Mouse (Mus musculus) kidney, embryonic 15.5 days (tissue): ENCODE results near the gene Lmbrd2. TPM values are rescaled to one million over a fixed set of nuclear protein-coding genes. Genes with fewer than 3 reads are reported as not detected.

Experiments
- ATAC-seq: fragments of 200-750 bp; cut with Nextera tagmentation; replicated peaks from 2 replicates; pipeline ENCODE4 v1.8.0; 2017; ENCODE audit warnings: moderate TSS enrichment; ENCODE audit not compliant: low FRiP score
- H3K27ac ChIP-seq: fragments of 300-500 bp; sonication (generic); 2 replicates; pipeline ENCODE4 v1.5.1; 2015; ENCODE audit warnings: mild to moderate bottlenecking, inconsistent platforms
- H3K27me3 ChIP-seq: fragments of 300-500 bp; sonication (generic); 2 replicates; pipeline ENCODE4 v1.6.1; 2015; ENCODE audit warnings: inconsistent platforms
- H3K36me3 ChIP-seq: fragments of 300-500 bp; sonication (generic); 2 replicates; pipeline ENCODE4 v1.6.1; 2015; ENCODE audit warnings: inconsistent platforms
- H3K4me1 ChIP-seq: fragments of 300-500 bp; sonication (generic); 2 replicates; pipeline ENCODE4 v1.6.1; 2015; ENCODE audit warnings: inconsistent platforms
- H3K4me2 ChIP-seq: fragments of 300-500 bp; sonication (generic); 2 replicates; pipeline ENCODE4 v1.6.1; 2015; ENCODE audit warnings: moderate library complexity, mild to moderate bottlenecking, inconsistent platforms
- H3K4me3 ChIP-seq: fragments of 300-500 bp; sonication (generic); replicated peaks from 2 replicates; pipeline ENCODE4 v1.5.1; 2015; ENCODE audit warnings: mild to moderate bottlenecking, inconsistent platforms
- H3K9ac ChIP-seq: fragments of 300-500 bp; sonication (generic); 2 replicates; pipeline ENCODE4 v1.6.1; 2015; ENCODE audit warnings: mild to moderate bottlenecking, inconsistent platforms
- H3K9me3 ChIP-seq: fragments of 300-500 bp; sonication (generic); replicated peaks from 2 replicates; pipeline ENCODE4 v1.6.1; 2016; ENCODE audit warnings: inconsistent platforms
- WGBS: fragments of 180-500 bp; shearing (Covaris S2); methylation state at CpG from one replicate; pipeline ENCODE4 v1.1.7; 2015; ENCODE audit warnings: mixed read lengths; 5-methylcytosine and 5-hydroxymethylcytosine counted together
- polyA plus RNA-seq: library from polyadenylated mRNA; unstranded; fragments of >200 nt; fragmentation: Nextera tagmentation; extraction: Ambion mirVana; gene quantifications from 2 replicates; pipeline ENCODE4 v1.2.1, GENCODE M21; 2015

Lmbrd2 gene
- polyA plus RNA-seq: 3.6 and 3.7 TPM in 2 replicates

DNA sequence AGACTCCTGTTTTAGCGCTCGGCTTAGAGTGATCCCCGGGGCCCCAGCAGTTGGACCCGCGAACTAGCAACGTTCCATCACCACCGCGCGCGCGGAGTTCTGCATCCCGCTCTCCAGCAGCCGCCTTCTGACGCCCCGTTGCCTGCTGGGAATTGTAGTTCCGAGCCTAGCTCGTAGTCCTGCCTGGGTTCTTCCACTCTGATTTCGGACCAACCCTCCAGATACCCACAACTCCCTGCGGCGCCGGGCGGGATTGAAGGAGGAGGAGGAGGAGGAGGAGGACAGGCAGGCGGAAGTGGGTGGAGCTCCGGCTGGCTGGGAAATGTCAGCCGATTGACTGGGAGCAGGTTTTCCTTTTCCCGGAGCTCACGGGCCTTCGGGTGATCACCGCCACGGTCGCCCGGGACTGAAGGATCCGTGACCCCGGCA is at the start of gene Lmbrd2:
Gene Lmbrd2, plus strand, starts transcription at position 299 of the 429 bp plus-strand sequence.
- H3K9me3 ChIP-seq: no peaks in the 10 kb centered on the region
- H3K4me3 ChIP-seq: peak within 1 kb of the TSS; percentile 94
- peak within 1 kb of the TSS; percentile 92 for H3K27ac ChIP-seq
- H3K9ac ChIP-seq: peak within 1 kb of the TSS; percentile 79
- peaks cover 13% of the 10 kb centered on the region for H3K4me1 ChIP-seq
- WGBS: under 1% methylated on average over 34 of the region's 34 CpGs
- peak; percentile 98 for ATAC-seq
- peaks cover 32% of the 10 kb centered on the region for H3K36me3 ChIP-seq
- H3K27me3 ChIP-seq: no peaks in the 10 kb centered on the region
- peak within 1 kb of the TSS; percentile 60 for H3K4me2 ChIP-seq

GRCm38 (mm10) chr15:9090662-9091061 is 49.7 kb upstream of the Lmbrd2 start:
- Histone ChIP-seq H3K4me1 (peaks cover 24% of the 10 kb centered on the region), H3K9ac (no peak overlapping the region), H3K27me3 (no peaks in the 10 kb centered on the region), H3K9me3 (no peaks in the 10 kb centered on the region), H3K27ac (no peak overlapping the region), H3K4me3 (no peak overlapping the region), H3K36me3 (peaks cover 42% of the 10 kb centered on the region), H3K4me2 (no peak overlapping the region)
- ATAC-seq: no peak
- WGBS: 91% methylated on average over 5 of the region's 5 CpGs

- peak; percentile 47 for ATAC-seq
- Histone ChIP-seq H3K4me2 (peak overlapping the region; percentile 41), H3K36me3 (peaks cover 43% of the 10 kb centered on the region), H3K4me3 (0 out of 2 replicates have a peak overlapping the region, but pooled peaks have one; percentile 7), H3K4me1 (peaks cover 16% of the 10 kb centered on the region), H3K27me3 (no peaks in the 10 kb centered on the region), H3K27ac (no peak overlapping the region), H3K9me3 (no peaks in the 10 kb centered on the region), H3K9ac (no peak overlapping the region)
- 69% methylated on average over 11 of the region's 11 CpGs for WGBS
Measured at GRCm38 (mm10) chr15:9093598-9094365, 46.6 kb upstream of the Lmbrd2 start.

- 20% methylated on average over 13 of the region's 13 CpGs for WGBS
- peak; percentile 94 for ATAC-seq
- no peaks in the 10 kb centered on the region for H3K27me3 ChIP-seq
- H3K4me3 ChIP-seq: 0 out of 2 replicates have a peak overlapping the region, but pooled peaks have one; percentile 7
- no peaks in the 10 kb centered on the region for H3K9me3 ChIP-seq
- H3K27ac ChIP-seq: no peak overlapping the region
- peak overlapping the region; percentile 41 for H3K4me2 ChIP-seq
- peaks cover 15% of the 10 kb centered on the region for H3K4me1 ChIP-seq
- H3K36me3 ChIP-seq: peaks cover 43% of the 10 kb centered on the region
- no peak overlapping the region for H3K9ac ChIP-seq
Measured at GRCm38 (mm10) chr15:9094366-9094750, 46.0 kb upstream of the Lmbrd2 start.

GRCm38 (mm10) chr15:9096865-9097264 is 43.5 kb upstream of the Lmbrd2 start:
- H3K4me2 ChIP-seq: no peak overlapping the region
- H3K27ac ChIP-seq: no peak overlapping the region
- H3K4me1 ChIP-seq: peaks cover 11% of the 10 kb centered on the region
- ATAC-seq: no peak
- no peaks in the 10 kb centered on the region for H3K27me3 ChIP-seq
- 90% methylated on average over 4 of the region's 4 CpGs for WGBS
- no peak overlapping the region for H3K9ac ChIP-seq
- H3K4me3 ChIP-seq: no peak overlapping the region
- peaks cover 53% of the 10 kb centered on the region for H3K36me3 ChIP-seq
- no peaks in the 10 kb centered on the region for H3K9me3 ChIP-seq

DNA sequence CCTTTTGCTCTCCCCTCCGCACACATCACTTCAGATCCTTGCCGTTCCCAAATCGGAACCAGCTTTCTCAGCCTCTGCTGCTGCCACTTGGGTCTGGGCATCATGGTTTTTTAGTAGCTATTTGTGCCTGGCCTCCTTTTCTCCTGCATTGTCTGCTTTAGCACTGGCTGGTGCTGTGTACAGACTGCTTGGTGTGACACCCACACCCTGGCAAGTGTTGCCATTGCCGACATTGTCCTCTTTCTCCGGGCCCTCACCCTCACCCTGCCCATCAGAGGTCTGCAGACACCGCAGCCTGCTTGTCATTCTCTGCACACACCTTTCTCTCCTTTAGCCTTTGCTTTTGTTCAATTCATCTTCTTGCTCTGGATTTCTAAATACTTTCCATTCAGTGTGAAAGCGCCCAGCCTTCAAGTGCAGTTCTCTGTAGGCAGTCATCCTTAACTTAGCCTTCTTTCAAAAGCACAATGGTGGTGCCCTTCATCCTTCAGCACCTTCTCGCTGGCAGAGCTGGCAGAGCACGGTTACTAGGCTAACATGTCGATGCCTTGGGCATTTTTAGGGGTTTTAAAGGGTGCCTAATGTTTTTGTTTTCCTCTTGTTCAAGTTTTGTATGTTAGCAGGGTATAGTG is 39.8 kb upstream of the Lmbrd2 start:
- no peaks in the 10 kb centered on the region for H3K9me3 ChIP-seq
- H3K36me3 ChIP-seq: peaks cover 68% of the 10 kb centered on the region
- no peak for ATAC-seq
- H3K4me1 ChIP-seq: no peaks in the 10 kb centered on the region
- H3K27me3 ChIP-seq: no peaks in the 10 kb centered on the region
- H3K27ac ChIP-seq: no peak overlapping the region
- 92% methylated on average over 10 of the region's 10 CpGs for WGBS
- H3K4me2 ChIP-seq: no peak overlapping the region
- no peak overlapping the region for H3K4me3 ChIP-seq
- no peak overlapping the region for H3K9ac ChIP-seq

DNA sequence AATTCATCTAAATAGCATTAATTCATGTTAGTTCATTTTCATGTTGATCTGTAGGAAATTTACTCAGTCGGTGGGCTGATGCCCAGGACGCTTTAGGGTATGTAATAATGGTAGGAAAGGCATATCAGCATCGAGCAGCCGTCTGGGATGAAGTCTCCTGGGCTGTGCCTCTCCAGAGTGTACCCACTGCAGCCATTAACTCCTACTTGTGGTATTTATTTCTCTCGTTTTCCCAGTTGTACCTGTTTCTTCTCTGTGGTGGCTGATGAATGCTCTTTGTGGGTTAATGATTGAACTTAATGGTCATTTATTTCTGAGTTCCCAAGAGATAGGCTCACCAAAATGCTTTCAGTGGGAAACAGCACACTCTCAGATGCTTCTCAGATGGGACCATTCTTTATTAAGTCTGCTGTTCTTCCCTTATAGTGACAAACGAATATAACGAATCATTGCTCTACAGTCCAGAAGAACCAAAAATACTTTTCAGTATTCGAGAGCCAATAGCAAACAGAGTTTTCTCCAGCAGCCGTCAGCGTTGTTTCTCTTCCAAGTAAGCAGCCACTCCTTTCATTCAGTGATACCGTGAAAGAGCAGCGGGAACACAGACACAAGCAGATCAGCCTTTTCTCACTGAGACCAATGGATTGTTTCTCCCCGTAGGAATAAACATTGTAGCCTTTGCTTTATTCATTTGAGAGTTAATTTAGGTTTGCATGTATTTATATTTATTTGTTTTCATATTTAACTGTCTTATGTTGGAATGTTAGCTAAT is 33.9 kb upstream of the Lmbrd2 start:
- no peak for ATAC-seq
- Histone ChIP-seq H3K27ac (no peak overlapping the region), H3K9ac (no peak overlapping the region), H3K4me2 (no peak overlapping the region), H3K4me1 (no peaks in the 10 kb centered on the region), H3K9me3 (no peaks in the 10 kb centered on the region), H3K36me3 (peaks cover 69% of the 10 kb centered on the region), H3K4me3 (no peak overlapping the region), H3K27me3 (no peaks in the 10 kb centered on the region)
- 83% methylated on average over 13 of the region's 13 CpGs for WGBS

DNA sequence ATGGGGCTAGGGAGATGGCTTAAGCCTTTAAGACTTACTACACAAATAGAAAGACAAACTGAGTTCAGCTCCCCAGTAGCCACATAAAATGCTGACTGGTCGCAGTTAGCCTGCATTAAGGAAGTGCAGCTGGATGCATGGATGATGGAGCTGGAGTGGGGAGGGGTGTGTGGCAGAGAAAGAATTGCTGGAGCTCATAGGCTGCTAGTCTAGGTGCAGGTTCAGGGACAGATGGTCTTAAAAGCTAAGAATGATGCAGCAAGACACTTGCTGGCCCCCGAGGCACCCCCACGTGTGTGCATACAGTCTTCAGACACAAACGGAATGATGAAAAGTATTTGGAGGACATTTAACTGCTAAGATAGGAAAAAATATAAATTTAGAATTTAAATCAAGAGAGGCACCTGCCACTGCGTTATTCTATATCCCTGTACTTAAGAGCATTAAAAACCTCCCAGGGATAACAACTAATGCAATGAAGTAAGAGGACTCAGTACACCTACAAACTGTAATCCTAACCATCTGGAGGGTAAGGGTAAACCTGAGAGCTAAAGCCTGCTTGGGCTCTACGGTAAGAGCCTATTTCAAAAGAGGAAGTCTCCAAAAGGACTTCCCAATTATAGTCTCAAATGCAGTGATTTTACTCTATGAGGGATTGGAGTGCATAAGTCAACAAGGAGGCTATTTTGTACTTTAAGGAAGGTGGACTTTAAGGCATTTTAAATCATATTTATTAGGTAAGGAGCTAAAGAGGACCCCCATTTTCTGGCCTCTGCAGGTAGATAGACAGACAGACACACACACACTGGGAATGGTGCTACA is 29.6 kb upstream of the Lmbrd2 start:
- Histone ChIP-seq H3K27me3 (no peaks in the 10 kb centered on the region), H3K9ac (no peak overlapping the region), H3K4me2 (no peak overlapping the region), H3K4me3 (no peak overlapping the region), H3K27ac (no peak overlapping the region), H3K9me3 (no peaks in the 10 kb centered on the region), H3K4me1 (no peaks in the 10 kb centered on the region), H3K36me3 (peaks cover 73% of the 10 kb centered on the region)
- WGBS: 82% methylated on average over 6 of the region's 6 CpGs
- ATAC-seq: no peak

DNA sequence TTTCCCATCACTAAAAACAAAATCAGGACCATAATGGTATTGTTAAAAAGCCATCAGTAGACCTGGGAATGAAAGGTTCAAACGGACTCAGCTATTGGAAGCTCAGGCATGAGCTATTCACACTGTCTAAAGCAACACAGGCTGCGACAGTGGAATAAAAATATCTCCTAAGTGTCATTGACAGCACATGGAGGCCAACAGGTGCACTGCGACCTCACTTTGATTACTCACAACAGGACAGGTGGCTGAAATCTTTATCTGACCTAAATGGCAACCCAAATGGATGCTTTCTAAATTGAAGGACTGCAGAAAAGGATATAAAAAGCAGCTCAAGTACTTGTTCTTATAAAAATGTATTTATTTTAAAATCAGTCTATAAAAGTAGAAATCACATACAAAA is 28.7 kb upstream of the Lmbrd2 start:
- Histone ChIP-seq H3K27ac (no peak overlapping the region), H3K4me1 (no peaks in the 10 kb centered on the region), H3K9ac (no peak overlapping the region), H3K4me2 (no peak overlapping the region), H3K9me3 (no peaks in the 10 kb centered on the region), H3K4me3 (no peak overlapping the region), H3K36me3 (peaks cover 76% of the 10 kb centered on the region), H3K27me3 (no peaks in the 10 kb centered on the region)
- ATAC-seq: no peak
- 83% methylated on average over 3 of the region's 3 CpGs for WGBS

DNA sequence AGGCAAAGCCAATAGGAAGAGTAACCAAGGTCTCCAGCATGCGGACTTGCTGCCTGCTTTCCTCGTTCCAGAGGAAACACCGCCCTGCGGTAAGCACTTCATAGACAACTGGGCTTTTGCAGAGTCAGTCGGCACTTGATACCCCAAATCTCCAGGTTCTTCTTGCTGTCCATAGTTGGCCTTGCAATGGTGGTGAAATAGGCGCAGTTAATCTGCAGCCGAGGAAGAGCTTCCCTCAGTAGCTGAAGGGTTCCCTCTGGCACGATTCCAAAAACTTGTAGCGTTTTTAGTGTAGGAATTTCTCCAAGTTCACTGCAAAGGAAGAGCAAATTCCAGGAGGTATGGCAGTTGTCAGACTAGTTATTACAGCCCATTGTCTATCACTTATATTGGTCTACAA is 26.8 kb upstream of the Lmbrd2 start:
- H3K4me1 ChIP-seq: no peaks in the 10 kb centered on the region
- H3K27me3 ChIP-seq: no peaks in the 10 kb centered on the region
- no peak overlapping the region for H3K4me3 ChIP-seq
- no peak overlapping the region for H3K9ac ChIP-seq
- H3K9me3 ChIP-seq: no peaks in the 10 kb centered on the region
- H3K36me3 ChIP-seq: peaks cover 81% of the 10 kb centered on the region
- WGBS: 75% methylated on average over 9 of the region's 9 CpGs
- ATAC-seq: no peak
- no peak overlapping the region for H3K27ac ChIP-seq
- no peak overlapping the region for H3K4me2 ChIP-seq

- H3K9ac ChIP-seq: no peak overlapping the region
- no peaks in the 10 kb centered on the region for H3K4me1 ChIP-seq
- H3K9me3 ChIP-seq: no peaks in the 10 kb centered on the region
- no peak for ATAC-seq
- 89% methylated on average over 4 of the region's 4 CpGs for WGBS
- no peak overlapping the region for H3K4me2 ChIP-seq
- peaks cover 87% of the 10 kb centered on the region for H3K36me3 ChIP-seq
- no peak overlapping the region for H3K27ac ChIP-seq
- no peak overlapping the region for H3K4me3 ChIP-seq
- H3K27me3 ChIP-seq: no peaks in the 10 kb centered on the region
Measured at GRCm38 (mm10) chr15:9114131-9114530, 26.2 kb upstream of the Lmbrd2 start.
